Mouse (Mus musculus) heart, embryonic 12.5 days (tissue): ENCODE measurements around the gene Cipc. TPM values are rescaled to one million over a fixed set of nuclear protein-coding genes. Genes with fewer than 3 reads are reported as not detected.

ENCODE experiments used
- ATAC-seq: fragments of 200-750 bp; cut with Nextera tagmentation; 2 replicates; pipeline ENCODE4 v1.8.0; 2017; ENCODE audit warnings: moderate TSS enrichment, moderate library complexity; ENCODE audit not compliant: insufficient number of reproducible peaks, low FRiP score
- H3K27ac ChIP-seq: fragments of 300-500 bp; sonication (generic); 2 replicates; pipeline ENCODE4 v1.5.1; 2016; ENCODE audit warnings: mild to moderate bottlenecking, moderate library complexity; ENCODE audit not compliant: poor library complexity, severe bottlenecking
- H3K27me3 ChIP-seq: fragments of 300-500 bp; sonication (generic); replicated peaks from 2 replicates; pipeline ENCODE4 v1.6.1; 2016; ENCODE audit warnings: mild to moderate bottlenecking, moderate library complexity
- H3K36me3 ChIP-seq: fragments of 300-500 bp; sonication (generic); 2 replicates; pipeline ENCODE4 v1.6.1; 2016; ENCODE audit warnings: mild to moderate bottlenecking, moderate library complexity
- H3K4me1 ChIP-seq: fragments of 300-500 bp; sonication (generic); replicated peaks from 2 replicates; pipeline ENCODE4 v1.6.1; 2016; ENCODE audit warnings: mild to moderate bottlenecking
- H3K4me2 ChIP-seq: fragments of 300-500 bp; sonication (generic); 2 replicates; pipeline ENCODE4 v1.6.1; 2016; ENCODE audit warnings: mild to moderate bottlenecking, moderate library complexity
- H3K4me3 ChIP-seq: fragments of 300-500 bp; sonication (generic); 2 replicates; pipeline ENCODE4 v1.5.1; 2016; ENCODE audit warnings: mild to moderate bottlenecking
- H3K9ac ChIP-seq: fragments of 300-500 bp; sonication (generic); 2 replicates; pipeline ENCODE4 v1.6.1; 2016; ENCODE audit warnings: mild to moderate bottlenecking, moderate library complexity
- H3K9me3 ChIP-seq: fragments of 300-500 bp; sonication (generic); replicated peaks from 2 replicates; pipeline ENCODE4 v1.6.1; 2016; ENCODE audit warnings: mild to moderate bottlenecking, moderate library complexity
- WGBS: fragments of 180-500 bp; shearing (Covaris S2); methylation state at CpG from one replicate; pipeline ENCODE4 v1.1.7; 2016; 5-methylcytosine and 5-hydroxymethylcytosine counted together
- polyA plus RNA-seq: library from polyadenylated mRNA; unstranded; fragments of >200 nt; fragmentation: Nextera tagmentation; extraction: Ambion mirVana; gene quantifications from 2 replicates; pipeline ENCODE4 v1.2.1, GENCODE M21; 2016

Gene Cipc
- polyA plus RNA-seq, 1 experiment from 2014 or later = 28.9 TPM

GRCm38 (mm10) chr12:86914351-86914750 lies 32.5 kb upstream of the Cipc start:
- Histone ChIP-seq H3K9me3 (no peaks in the 10 kb centered on the region), H3K4me2 (no peak overlapping the region), H3K9ac (no peak overlapping the region; the same call in 1 of the 2 replicates), H3K27ac (0 out of 2 replicates have a peak overlapping the region, but pooled peaks have one; percentile 13), H3K4me3 (no peak overlapping the region), H3K36me3 (no peaks in the 10 kb centered on the region), H3K27me3 (no peaks in the 10 kb centered on the region), H3K4me1 (peaks cover 42% of the 10 kb centered on the region)
- 38% methylated on average over 2 of the region's 2 CpGs for WGBS
- ATAC-seq = no peak

- Histone ChIP-seq H3K27ac (peak overlapping the region; percentile 13; the same call in 1 of the 2 replicates), H3K4me3 (no peak overlapping the region), H3K9me3 (no peaks in the 10 kb centered on the region), H3K36me3 (no peaks in the 10 kb centered on the region), H3K4me2 (no peak overlapping the region), H3K9ac (no peak overlapping the region), H3K4me1 (peaks cover 43% of the 10 kb centered on the region), H3K27me3 (no peaks in the 10 kb centered on the region)
- 42% methylated on average over 6 of the region's 6 CpGs for WGBS
- no peak for ATAC-seq
Measured at GRCm38 (mm10) chr12:86914756-86915155, 32.1 kb upstream of the Cipc start.

GRCm38 (mm10) chr12:86915617-86916016 lies 31.2 kb upstream of the Cipc start:
- Histone ChIP-seq H3K9me3 (no peaks in the 10 kb centered on the region), H3K4me3 (no peak overlapping the region), H3K27ac (no peak overlapping the region), H3K4me1 (peaks cover 43% of the 10 kb centered on the region), H3K9ac (no peak overlapping the region), H3K4me2 (no peak overlapping the region), H3K36me3 (no peaks in the 10 kb centered on the region), H3K27me3 (no peaks in the 10 kb centered on the region)
- 76% methylated on average over 7 of the region's 7 CpGs for WGBS
- no peak for ATAC-seq

- Histone ChIP-seq H3K4me1 (peaks cover 35% of the 10 kb centered on the region), H3K36me3 (no peaks in the 10 kb centered on the region), H3K9ac (no peak overlapping the region), H3K27me3 (no peaks in the 10 kb centered on the region), H3K27ac (no peak overlapping the region), H3K4me2 (no peak overlapping the region), H3K4me3 (no peak overlapping the region), H3K9me3 (no peaks in the 10 kb centered on the region)
- 74% methylated on average over 7 of the region's 7 CpGs for WGBS
- no peak for ATAC-seq
Measured at GRCm38 (mm10) chr12:86916796-86917573, 29.9 kb upstream of the Cipc start.

GRCm38 (mm10) chr12:86918361-86918967 lies 28.4 kb upstream of the Cipc start:
- Histone ChIP-seq H3K4me2 (peak overlapping the region; percentile 5; the same call in 1 of the 2 replicates), H3K27me3 (no peaks in the 10 kb centered on the region), H3K9ac (peak overlapping the region; percentile 26; the same call in 1 of the 2 replicates), H3K27ac (no peak overlapping the region), H3K9me3 (no peaks in the 10 kb centered on the region), H3K4me3 (no peak overlapping the region), H3K4me1 (peaks cover 26% of the 10 kb centered on the region), H3K36me3 (no peaks in the 10 kb centered on the region)
- peak; percentile 46; the same call in 1 of the 2 replicates for ATAC-seq
- 29% methylated on average over 11 of the region's 11 CpGs for WGBS

GRCm38 (mm10) chr12:86918983-86919722 lies 27.7 kb upstream of the Cipc start:
- H3K36me3 ChIP-seq = no peaks in the 10 kb centered on the region
- H3K4me2 ChIP-seq = no peak overlapping the region
- H3K4me3 ChIP-seq = no peak overlapping the region
- no peaks in the 10 kb centered on the region for H3K9me3 ChIP-seq
- WGBS = 84% methylated on average over 17 of the region's 17 CpGs
- no peak overlapping the region for H3K27ac ChIP-seq
- H3K27me3 ChIP-seq = no peaks in the 10 kb centered on the region
- ATAC-seq = no peak
- peaks cover 21% of the 10 kb centered on the region for H3K4me1 ChIP-seq
- no peak overlapping the region for H3K9ac ChIP-seq

GRCm38 (mm10) chr12:86923837-86924236 lies 23.0 kb upstream of the Cipc start:
- no peaks in the 10 kb centered on the region for H3K9me3 ChIP-seq
- H3K4me1 ChIP-seq = peaks cover 6% of the 10 kb centered on the region; the same call in 1 of the 2 replicates
- H3K36me3 ChIP-seq = no peaks in the 10 kb centered on the region
- no peak overlapping the region for H3K9ac ChIP-seq
- H3K27ac ChIP-seq = no peak overlapping the region
- no peak overlapping the region for H3K4me3 ChIP-seq
- no peaks in the 10 kb centered on the region for H3K27me3 ChIP-seq
- peak; percentile 26 for ATAC-seq
- WGBS = 5% methylated on average over 5 of the region's 5 CpGs
- no peak overlapping the region for H3K4me2 ChIP-seq

GRCm38 (mm10) chr12:86930934-86931729 lies 15.7 kb upstream of the Cipc start:
- ATAC-seq = no peak
- 75% methylated on average over 6 of the region's 6 CpGs for WGBS
- no peak overlapping the region for H3K9ac ChIP-seq
- no peak overlapping the region for H3K27ac ChIP-seq
- H3K4me1 ChIP-seq = no peaks in the 10 kb centered on the region; the same call in 1 of the 2 replicates
- H3K4me3 ChIP-seq = no peak overlapping the region
- H3K9me3 ChIP-seq = 0 out of 2 replicates have a peak, but pooled peaks cover 3% of the 10 kb centered on the region
- no peaks in the 10 kb centered on the region for H3K36me3 ChIP-seq
- no peaks in the 10 kb centered on the region for H3K27me3 ChIP-seq
- no peak overlapping the region for H3K4me2 ChIP-seq

GRCm38 (mm10) chr12:86931919-86932574 lies 14.8 kb upstream of the Cipc start:
- Histone ChIP-seq H3K36me3 (no peaks in the 10 kb centered on the region), H3K27me3 (no peaks in the 10 kb centered on the region), H3K9ac (no peak overlapping the region), H3K4me3 (no peak overlapping the region), H3K27ac (no peak overlapping the region), H3K4me2 (no peak overlapping the region), H3K4me1 (peaks cover 5% of the 10 kb centered on the region; the same call in 1 of the 2 replicates), H3K9me3 (0 out of 2 replicates have a peak, but pooled peaks cover 3% of the 10 kb centered on the region)
- no peak for ATAC-seq
- WGBS = 21% methylated on average over 7 of the region's 7 CpGs

- H3K4me3 ChIP-seq = no peak overlapping the region
- no peak overlapping the region for H3K4me2 ChIP-seq
- no peak overlapping the region for H3K27ac ChIP-seq
- H3K4me1 ChIP-seq = peaks cover 6% of the 10 kb centered on the region; the same call in 1 of the 2 replicates
- no peak for ATAC-seq
- 41% methylated on average over 6 of the region's 6 CpGs for WGBS
- 0 out of 2 replicates have a peak, but pooled peaks cover 3% of the 10 kb centered on the region for H3K9me3 ChIP-seq
- H3K27me3 ChIP-seq = no peaks in the 10 kb centered on the region
- no peaks in the 10 kb centered on the region for H3K36me3 ChIP-seq
- H3K9ac ChIP-seq = 0 out of 2 replicates have a peak overlapping the region, but pooled peaks have one; percentile 32
Measured at GRCm38 (mm10) chr12:86932575-86932952, 14.3 kb upstream of the Cipc start.
